Mouse (Mus musculus): Measurements from ENCODE around the gene 4933414I15Rik. TPM values are rescaled to one million over a fixed set of nuclear protein-coding genes. Genes with fewer than 3 reads are reported as not detected.
A peak's percentile ranks its signal among the peaks of the same experiment; 100 is the strongest.

4933414I15Rik gene
- polyA plus RNA-seq (2015; fragmentation: Nextera tagmentation; extraction: Ambion mirVana) = not detected in 2 replicates

GRCm38 (mm10) chr11:50943506-50943905 is at the start of gene 4933414I15Rik:
TSS of gene 4933414I15Rik (minus strand) at chr11:50943765.
- no peak for ATAC-seq (ENCODE audit: insufficient number of reproducible peaks, low FRiP score, low TSS enrichment, low read depth)
- Histone ChIP-seq H3K4me3 (no peak within 1 kb of the TSS), H3K4me1 (no peaks in the 10 kb centered on the region), H3K36me3 (no peaks in the 10 kb centered on the region), H3K9me3 (no peaks in the 10 kb centered on the region), H3K4me2 (no peak within 1 kb of the TSS), H3K9ac (no peak within 1 kb of the TSS), H3K27ac (no peak within 1 kb of the TSS), H3K27me3 (peaks cover 5% of the 10 kb centered on the region; the same call in 1 of the 2 replicates)
- 63% methylated on average over 14 of the region's 14 CpGs for WGBS

- Histone ChIP-seq H3K4me1 (no peaks in the 10 kb centered on the region), H3K4me2 (no peak within 1 kb of the TSS), H3K36me3 (no peaks in the 10 kb centered on the region), H3K27ac (no peak within 1 kb of the TSS), H3K9ac (no peak within 1 kb of the TSS), H3K4me3 (no peak within 1 kb of the TSS), H3K9me3 (no peaks in the 10 kb centered on the region), H3K27me3 (no peaks in the 10 kb centered on the region)
- ATAC-seq (ENCODE audit: insufficient number of reproducible peaks, low FRiP score, low TSS enrichment, low read depth) = no peak
- 68% methylated on average over 5 of the region's 5 CpGs for WGBS
Observed at GRCm38 (mm10) chr11:50981667-50982066, 38.1 kb upstream of the 4933414I15Rik start, which contains the start of gene Olfr1377. TSS of gene Olfr1377 (plus strand) at chr11:50981967.

- Histone ChIP-seq H3K27me3 (no peaks in the 10 kb centered on the region), H3K4me2 (no peak overlapping the region), H3K4me1 (no peaks in the 10 kb centered on the region), H3K36me3 (no peaks in the 10 kb centered on the region), H3K27ac (no peak overlapping the region), H3K9me3 (no peaks in the 10 kb centered on the region), H3K4me3 (no peak overlapping the region), H3K9ac (no peak overlapping the region)
- 73% methylated on average over 4 of the region's 4 CpGs for WGBS
- no peak for ATAC-seq (ENCODE audit: insufficient number of reproducible peaks, low FRiP score, low TSS enrichment, low read depth)
Observed at GRCm38 (mm10) chr11:50977216-50977615, 33.7 kb upstream of the 4933414I15Rik start.

GRCm38 (mm10) chr11:50966230-50966629 is 22.7 kb upstream of the 4933414I15Rik start, which contains the start of gene Olfr1378:
TSS of gene Olfr1378 (plus strand) at chr11:50966530.
- no peak within 1 kb of the TSS for H3K4me2 ChIP-seq
- no peak within 1 kb of the TSS for H3K27ac ChIP-seq
- 71% methylated on average over 11 of the region's 11 CpGs for WGBS
- no peaks in the 10 kb centered on the region for H3K4me1 ChIP-seq
- no peaks in the 10 kb centered on the region for H3K36me3 ChIP-seq
- no peak for ATAC-seq (ENCODE audit: insufficient number of reproducible peaks, low FRiP score, low TSS enrichment, low read depth)
- no peak within 1 kb of the TSS for H3K9ac ChIP-seq
- H3K9me3 ChIP-seq = no peaks in the 10 kb centered on the region
- H3K4me3 ChIP-seq = no peak within 1 kb of the TSS
- H3K27me3 ChIP-seq = no peaks in the 10 kb centered on the region

DNA sequence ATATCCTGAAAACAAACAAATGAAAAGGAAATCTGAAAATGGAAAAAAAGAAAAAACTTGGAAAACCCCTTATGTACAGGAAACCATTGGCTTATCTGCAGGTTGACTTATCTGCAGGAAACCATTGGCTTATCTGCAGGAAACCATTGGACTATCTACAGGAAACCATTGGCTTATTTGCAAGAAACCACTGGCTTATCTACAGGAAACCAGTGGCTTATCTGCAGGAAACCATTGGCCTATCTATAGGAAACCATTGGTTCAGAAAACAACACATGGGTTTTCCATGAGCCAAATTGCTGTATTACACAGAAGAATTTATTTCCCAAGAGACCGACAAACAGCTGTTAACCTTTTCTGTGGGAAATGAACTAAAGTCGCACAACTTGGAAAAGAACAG is 21.3 kb upstream of the 4933414I15Rik start:
- H3K9me3 ChIP-seq = no peaks in the 10 kb centered on the region
- H3K4me3 ChIP-seq = no peak overlapping the region
- no peak overlapping the region for H3K4me2 ChIP-seq
- ATAC-seq (ENCODE audit: insufficient number of reproducible peaks, low FRiP score, low TSS enrichment, low read depth) = no peak
- H3K27ac ChIP-seq = no peak overlapping the region
- H3K4me1 ChIP-seq = no peaks in the 10 kb centered on the region
- no peaks in the 10 kb centered on the region for H3K36me3 ChIP-seq
- WGBS = 66% methylated on average over 2 of the region's 2 CpGs
- H3K9ac ChIP-seq = no peak overlapping the region
- no peaks in the 10 kb centered on the region for H3K27me3 ChIP-seq

DNA sequence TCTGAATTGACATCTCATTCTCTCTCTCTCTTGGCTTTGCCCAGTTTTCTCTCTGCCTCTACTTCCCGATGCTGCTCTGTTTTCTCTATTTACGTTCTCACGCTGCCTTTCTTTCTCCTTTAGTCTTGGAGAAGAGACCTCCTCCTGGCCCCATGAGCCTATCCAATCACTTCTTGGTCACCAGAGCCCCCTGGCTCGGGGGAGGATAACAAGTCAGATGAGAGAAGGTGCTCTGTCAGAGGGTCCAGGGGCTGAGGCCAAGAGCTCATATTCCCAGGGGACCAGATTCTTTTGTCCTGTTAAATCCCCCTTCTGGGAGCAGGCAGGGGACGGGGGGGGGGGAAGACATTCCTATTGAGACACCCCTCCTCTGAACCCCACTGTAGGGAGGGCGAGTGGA is 10.1 kb upstream of the 4933414I15Rik start, which contains the start of gene Prop1:
TSS of gene Prop1 (minus strand) at position 101 of the 400 bp plus-strand sequence.
- no peak for ATAC-seq (ENCODE audit: insufficient number of reproducible peaks, low FRiP score, low TSS enrichment, low read depth)
- Histone ChIP-seq H3K36me3 (no peaks in the 10 kb centered on the region), H3K27me3 (no peaks in the 10 kb centered on the region), H3K4me1 (0 out of 2 replicates have a peak, but pooled peaks cover 5% of the 10 kb centered on the region), H3K9me3 (no peaks in the 10 kb centered on the region), H3K27ac (no peak within 1 kb of the TSS), H3K4me3 (no peak within 1 kb of the TSS), H3K9ac (no peak within 1 kb of the TSS), H3K4me2 (no peak within 1 kb of the TSS)
- 75% methylated on average over 6 of the region's 6 CpGs for WGBS

GRCm38 (mm10) chr11:50952290-50952689 is 8.7 kb upstream of the 4933414I15Rik start:
- no peak overlapping the region for H3K27ac ChIP-seq
- H3K4me2 ChIP-seq = no peak overlapping the region
- H3K4me3 ChIP-seq = no peak overlapping the region
- no peaks in the 10 kb centered on the region for H3K9me3 ChIP-seq
- WGBS = 59% methylated on average over 14 of the region's 14 CpGs
- no peak overlapping the region for H3K9ac ChIP-seq
- no peaks in the 10 kb centered on the region for H3K27me3 ChIP-seq
- ATAC-seq (ENCODE audit: insufficient number of reproducible peaks, low FRiP score, low TSS enrichment, low read depth) = 0 out of 2 replicates have a peak, but pooled peaks have one; percentile 24
- H3K36me3 ChIP-seq = no peaks in the 10 kb centered on the region
- H3K4me1 ChIP-seq = 0 out of 2 replicates have a peak, but pooled peaks cover 5% of the 10 kb centered on the region

- Histone ChIP-seq H3K9ac (no peak overlapping the region), H3K27ac (no peak overlapping the region), H3K4me1 (no peaks in the 10 kb centered on the region), H3K27me3 (peaks cover 5% of the 10 kb centered on the region; the same call in 1 of the 2 replicates), H3K9me3 (no peaks in the 10 kb centered on the region), H3K4me2 (no peak overlapping the region), H3K36me3 (no peaks in the 10 kb centered on the region), H3K4me3 (no peak overlapping the region)
- ATAC-seq (ENCODE audit: insufficient number of reproducible peaks, low FRiP score, low TSS enrichment, low read depth) = no peak
- 63% methylated on average over 12 of the region's 12 CpGs for WGBS
Observed at GRCm38 (mm10) chr11:50942386-50942785, 1.2 kb downstream of the 4933414I15Rik start.

- Histone ChIP-seq H3K4me2 (no peak overlapping the region), H3K4me1 (no peaks in the 10 kb centered on the region), H3K9me3 (no peaks in the 10 kb centered on the region), H3K27ac (no peak overlapping the region), H3K36me3 (no peaks in the 10 kb centered on the region), H3K4me3 (no peak overlapping the region), H3K27me3 (peaks cover 5% of the 10 kb centered on the region; the same call in 1 of the 2 replicates), H3K9ac (no peak overlapping the region)
- no peak for ATAC-seq (ENCODE audit: insufficient number of reproducible peaks, low FRiP score, low TSS enrichment, low read depth)
- 32% methylated on average over 14 of the region's 14 CpGs for WGBS
Observed at GRCm38 (mm10) chr11:50939621-50940366, 3.8 kb downstream of the 4933414I15Rik start.

- Histone ChIP-seq H3K27me3 (peaks cover 5% of the 10 kb centered on the region; the same call in 1 of the 2 replicates), H3K9ac (no peak overlapping the region), H3K4me3 (no peak overlapping the region), H3K36me3 (no peaks in the 10 kb centered on the region), H3K4me2 (no peak overlapping the region), H3K27ac (no peak overlapping the region), H3K9me3 (no peaks in the 10 kb centered on the region), H3K4me1 (no peaks in the 10 kb centered on the region)
- ATAC-seq (ENCODE audit: insufficient number of reproducible peaks, low FRiP score, low TSS enrichment, low read depth) = no peak
- WGBS = 69% methylated on average over 8 of the region's 8 CpGs
Observed at GRCm38 (mm10) chr11:50938435-50938834, 5.1 kb downstream of the 4933414I15Rik start.

GRCm38 (mm10) chr11:50932040-50932439 is 11.5 kb downstream of the 4933414I15Rik start:
- H3K4me1 ChIP-seq = peaks cover 9% of the 10 kb centered on the region
- no peak overlapping the region for H3K9ac ChIP-seq
- 77% methylated on average over 1 of the region's 1 CpGs for WGBS
- H3K36me3 ChIP-seq = no peaks in the 10 kb centered on the region
- no peaks in the 10 kb centered on the region for H3K9me3 ChIP-seq
- no peak for ATAC-seq (ENCODE audit: insufficient number of reproducible peaks, low FRiP score, low TSS enrichment, low read depth)
- 0 out of 2 replicates have a peak, but pooled peaks cover 8% of the 10 kb centered on the region for H3K27me3 ChIP-seq
- H3K27ac ChIP-seq = no peak overlapping the region
- H3K4me2 ChIP-seq = no peak overlapping the region
- no peak overlapping the region for H3K4me3 ChIP-seq

GRCm38 (mm10) chr11:50931451-50931866 is 12.1 kb downstream of the 4933414I15Rik start, which contains the start of gene Zfp354b:
TSS of gene Zfp354b (minus strand) at chr11:50931633.
- H3K9ac ChIP-seq = peak within 1 kb of the TSS; percentile 74
- H3K27me3 ChIP-seq = 0 out of 2 replicates have a peak, but pooled peaks cover 8% of the 10 kb centered on the region
- WGBS = 2% methylated on average over 18 of the region's 18 CpGs
- H3K4me3 ChIP-seq = peak within 1 kb of the TSS; percentile 64
- peaks cover 9% of the 10 kb centered on the region for H3K4me1 ChIP-seq
- no peaks in the 10 kb centered on the region for H3K9me3 ChIP-seq
- ATAC-seq (ENCODE audit: insufficient number of reproducible peaks, low FRiP score, low TSS enrichment, low read depth) = peak; percentile 93
- no peaks in the 10 kb centered on the region for H3K36me3 ChIP-seq
- H3K27ac ChIP-seq = peak within 1 kb of the TSS; percentile 33; the same call in 1 of the 2 replicates
- peak within 1 kb of the TSS; percentile 93 for H3K4me2 ChIP-seq

All from limb, embryonic 15.5 days (tissue).